ENCODE assay signal across 8 mouse cellular contexts in the genomic region with DNA sequence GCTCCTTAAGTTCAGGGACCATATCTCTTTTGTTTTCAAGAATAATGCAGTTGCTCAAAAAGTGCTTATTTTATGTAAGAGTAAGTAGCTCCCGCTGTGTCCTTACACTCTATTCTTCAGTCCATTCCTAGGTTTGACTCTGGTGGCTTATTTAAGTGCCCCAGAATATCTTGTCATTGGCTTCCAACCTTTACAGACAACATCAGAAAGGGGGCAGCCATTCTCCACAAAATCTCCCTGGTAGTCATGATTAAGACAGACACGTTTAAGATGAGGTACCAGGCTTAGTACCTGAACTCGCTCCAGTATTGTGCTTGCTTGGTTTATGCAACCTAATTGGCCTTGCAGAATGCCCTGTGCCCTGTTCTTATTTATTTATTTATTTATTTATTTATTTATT.
A peak's percentile ranks its signal among the peaks of the same experiment; 100 is the strongest.
DNase-seq lines count a peak whose midpoint lies in the region; ATAC-seq lines count a peak whose summit lies in the region.

No protein-coding gene starts in this region.

- H3K4me2 ChIP-seq in hindbrain, embryonic 16.5 days (ENCODE audit: low read length): peak overlapping the region; percentile 84

- ATAC-seq in hindbrain, embryonic 16.5 days: no peak

- H3K27me3 ChIP-seq in hindbrain, embryonic 16.5 days (replicated peaks; ENCODE audit: control insufficient read depth, insufficient read depth, low read length): no peaks in the 10 kb centered on the region

- H3K4me1 ChIP-seq in hindbrain, embryonic 16.5 days (ENCODE audit: control insufficient read depth, insufficient read depth, low read depth, low read length): peaks cover 25% of the 10 kb centered on the region

- H3K27ac ChIP-seq in hindbrain, embryonic 16.5 days (ENCODE audit: low read depth, low read length): no peak overlapping the region

- no peaks in the 10 kb centered on the region for H3K36me3 ChIP-seq in hindbrain, embryonic 16.5 days (ENCODE audit: control insufficient read depth, insufficient read depth, low read length)

- DNase-seq in embryo, embryonic 10 days (ENCODE audit: low spot score): peak; percentile 31
- no peak for DNase-seq in embryo, embryonic 11 days
- peak; percentile 16 for DNase-seq in kidney, adult 9 months
- no peak for DNase-seq in kidney, postnatal 14 days
- peak; percentile 29 for DNase-seq in 3T3-L1 (ENCODE audit: low read depth, low spot score)
- DNase-seq in spleen, postnatal 14 days (ENCODE audit: low spot score in 2 of 2): no peak
- DNase-seq in testis, postnatal 14 days (ENCODE audit: low spot score): no peak

- no peak overlapping the region for H3K4me3 ChIP-seq in hindbrain, embryonic 16.5 days (ENCODE audit: low read length)

- no peaks in the 10 kb centered on the region for H3K9me3 ChIP-seq in hindbrain, embryonic 16.5 days (ENCODE audit: control insufficient read depth, low read length)

- H3K9ac ChIP-seq in hindbrain, embryonic 16.5 days (ENCODE audit: low read depth, low read length): no peak overlapping the region

- WGBS in hindbrain, embryonic 16.5 days: 57% methylated on average over 3 of the region's 3 CpGs

Comparison
In these comparisons a context has a peak if more than half of its experiments do, and no peak if none do; other contexts are left out.
1. DNase-seq: peak in embryo, embryonic 10 days (single experiment), kidney, adult 9 months (single experiment) and 3T3-L1 (single experiment); none in embryo, embryonic 11 days (single experiment), kidney, postnatal 14 days (single experiment), spleen, postnatal 14 days (0 of 2) and testis, postnatal 14 days (single experiment).